Mouse (Mus musculus) hindbrain, embryonic 16.5 days (tissue): Measurements from ENCODE around the gene Slc25a34. TPM values are rescaled to one million over a fixed set of nuclear protein-coding genes. Genes with fewer than 3 reads are reported as not detected.

Experiments
- ATAC-seq: fragments of 200-750 bp; cut with Nextera tagmentation; 2 replicates; pipeline ENCODE4 v1.8.0; 2017; ENCODE audit warnings: moderate TSS enrichment, moderate library complexity
- H3K27ac ChIP-seq: fragments of 300-500 bp; sonication (generic); 2 replicates; pipeline ENCODE4 v1.5.1; 2014; ENCODE audit warnings: low read depth, mild to moderate bottlenecking, control low read depth, low read length, moderate library complexity
- H3K27me3 ChIP-seq: fragments of 300-500 bp; sonication (generic); replicated peaks from 2 replicates; pipeline ENCODE4 v1.6.1; 2014; ENCODE audit warnings: low read length; ENCODE audit not compliant: control insufficient read depth, insufficient read depth
- H3K36me3 ChIP-seq: fragments of 300-500 bp; sonication (generic); 2 replicates; pipeline ENCODE4 v1.6.1; 2014; ENCODE audit warnings: mild to moderate bottlenecking, low read length, moderate library complexity, mixed read lengths; ENCODE audit not compliant: control insufficient read depth, insufficient read depth
- H3K4me1 ChIP-seq: fragments of 300-500 bp; sonication (generic); 2 replicates; pipeline ENCODE4 v1.6.1; 2014; ENCODE audit warnings: low read depth, low read length; ENCODE audit not compliant: control insufficient read depth, insufficient read depth
- H3K4me2 ChIP-seq: fragments of 300-500 bp; sonication (generic); 2 replicates; pipeline ENCODE4 v1.6.1; 2014; ENCODE audit warnings: mild to moderate bottlenecking, low read length, control low read depth, moderate library complexity
- H3K4me3 ChIP-seq: fragments of 300-500 bp; sonication (generic); 2 replicates; pipeline ENCODE4 v1.5.1; 2014; ENCODE audit warnings: mild to moderate bottlenecking, low read length, control low read depth, moderate library complexity
- H3K9ac ChIP-seq: fragments of 300-500 bp; sonication (generic); 2 replicates; pipeline ENCODE4 v1.6.1; 2014; ENCODE audit warnings: low read depth, mild to moderate bottlenecking, control low read depth, low read length, moderate library complexity
- H3K9me3 ChIP-seq: fragments of 300-500 bp; sonication (generic); 2 replicates; pipeline ENCODE4 v1.6.1; 2014; ENCODE audit warnings: mild to moderate bottlenecking, low read length, moderate library complexity; ENCODE audit not compliant: control insufficient read depth
- whole genome bisulfite sequencing: fragments of 180-500 bp; shearing (Covaris S2); extraction: QIAGEN DNeasy Blood & Tissue Kit; methylation state at CpG from one replicate; pipeline ENCODE4 v1.1.7; 2014; 5-methylcytosine and 5-hydroxymethylcytosine counted together
- polyA plus RNA-seq: library from polyadenylated mRNA; unstranded; fragments of >200 nt; fragmentation: Nextera tagmentation; extraction: Ambion mirVana; gene quantifications from 2 replicates; pipeline ENCODE4 v1.2.1, GENCODE M21; 2015

Slc25a34 gene
- polyA plus RNA-seq, 1 experiment from 2014 or later = 0.81 TPM

DNA sequence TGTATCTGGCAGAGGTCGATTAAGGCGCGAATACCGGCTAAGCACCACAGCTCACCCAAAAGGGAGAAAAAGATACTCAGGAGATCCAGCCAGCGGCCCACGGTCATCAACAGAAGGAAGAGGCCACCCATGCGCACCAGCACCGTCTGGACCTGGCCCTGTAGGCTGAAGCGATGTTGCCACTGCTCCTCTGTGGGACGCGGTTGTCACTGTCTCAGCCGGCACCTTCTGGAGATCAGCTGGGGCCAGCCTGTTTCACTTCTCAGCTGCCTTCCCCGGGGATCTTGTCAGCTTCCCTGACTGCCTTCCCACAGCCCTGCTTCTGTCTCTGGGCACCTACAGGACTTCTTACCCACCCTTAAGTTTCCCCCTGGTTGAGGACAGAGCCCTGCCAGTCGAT lies 8.7 kb downstream of the Slc25a34 start:
- Histone ChIP-seq H3K9me3 (no peaks in the 10 kb centered on the region), H3K27me3 (peaks cover 6% of the 10 kb centered on the region; the same call in 1 of the 2 replicates), H3K4me1 (peaks cover 7% of the 10 kb centered on the region), H3K36me3 (no peaks in the 10 kb centered on the region), H3K4me3 (no peak overlapping the region), H3K9ac (no peak overlapping the region), H3K4me2 (no peak overlapping the region), H3K27ac (no peak overlapping the region)
- 72% methylated on average over 14 of the region's 14 CpGs for WGBS
- ATAC-seq = no peak

DNA sequence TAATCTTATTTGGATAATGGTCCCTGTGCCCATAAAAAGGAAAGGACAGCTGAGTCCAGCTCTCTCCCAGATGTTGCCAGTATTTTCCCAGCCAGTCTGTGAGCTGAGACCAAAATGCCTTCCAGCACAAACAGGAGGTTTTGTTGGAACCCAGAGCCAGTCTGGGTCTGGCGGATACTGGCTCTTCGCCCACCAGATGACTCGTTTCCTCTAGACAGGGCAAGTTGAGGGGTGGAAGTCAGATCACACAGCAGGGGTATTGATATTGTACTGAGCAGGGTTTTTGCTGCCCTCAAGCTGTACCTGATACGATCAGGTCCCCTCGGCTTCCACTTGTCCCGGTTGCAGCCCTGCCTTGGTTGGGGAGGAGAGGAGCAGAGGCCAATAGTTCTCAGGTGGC lies 14.1 kb downstream of the Slc25a34 start:
- Histone ChIP-seq H3K36me3 (no peaks in the 10 kb centered on the region), H3K27me3 (no peaks in the 10 kb centered on the region), H3K4me1 (no peaks in the 10 kb centered on the region), H3K4me2 (no peak overlapping the region), H3K27ac (no peak overlapping the region), H3K4me3 (no peak overlapping the region), H3K9me3 (no peaks in the 10 kb centered on the region), H3K9ac (no peak overlapping the region)
- 72% methylated on average over 6 of the region's 6 CpGs for WGBS
- ATAC-seq = no peak

DNA sequence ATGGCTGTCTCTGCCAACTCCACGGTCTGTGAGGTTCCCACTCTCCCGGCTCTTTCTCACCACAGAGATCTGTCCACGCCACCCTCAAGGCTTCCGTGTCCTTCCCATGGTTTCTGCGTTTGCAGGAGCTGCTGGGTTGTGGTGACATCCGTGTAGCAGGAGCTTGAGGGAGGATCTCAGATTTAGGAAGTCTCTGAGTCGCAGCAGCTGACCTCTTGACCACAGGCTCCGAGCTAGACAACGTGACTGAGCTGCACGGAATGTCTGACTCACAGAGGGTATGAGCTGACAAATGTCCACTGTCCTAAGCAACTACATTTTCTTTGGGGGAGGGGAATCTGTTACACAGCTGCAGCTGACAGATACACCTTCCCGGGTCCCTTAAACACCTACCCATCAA lies 17.8 kb downstream of the Slc25a34 start, which contains the start of gene Fblim1:
TSS of gene Fblim1 (minus strand) at position 236 of the 400 bp plus-strand sequence.
- 85% methylated on average over 11 of the region's 11 CpGs for WGBS
- no peak for ATAC-seq
- H3K4me1 ChIP-seq = no peaks in the 10 kb centered on the region; the same call in 1 of the 2 replicates

DNA sequence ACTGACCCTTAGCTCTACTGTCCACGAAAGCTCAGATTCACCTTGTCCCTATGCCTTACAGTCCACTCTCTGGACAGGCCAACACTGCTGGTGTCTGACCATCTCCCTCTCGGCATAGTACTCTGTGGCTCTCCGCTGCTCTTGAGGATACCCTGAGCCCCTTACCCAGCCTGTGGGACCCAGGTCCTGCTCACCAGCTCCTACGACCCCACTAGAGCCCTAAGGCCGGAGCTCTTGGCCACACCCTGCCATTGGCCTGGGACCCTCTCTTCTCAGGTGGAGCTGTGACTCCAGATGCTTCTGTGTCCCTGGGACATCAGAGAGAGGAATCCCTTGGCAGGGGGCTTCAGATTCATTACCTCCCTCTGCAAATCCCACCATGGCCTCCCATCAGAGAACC lies 18.2 kb downstream of the Slc25a34 start:
- H3K9me3 ChIP-seq = no peaks in the 10 kb centered on the region
- WGBS = 90% methylated on average over 5 of the region's 5 CpGs
- H3K27ac ChIP-seq = no peak overlapping the region
- H3K36me3 ChIP-seq = no peaks in the 10 kb centered on the region
- H3K4me2 ChIP-seq = no peak overlapping the region
- H3K4me1 ChIP-seq = no peaks in the 10 kb centered on the region; the same call in 1 of the 2 replicates
- ATAC-seq = no peak
- no peak overlapping the region for H3K9ac ChIP-seq
- no peak overlapping the region for H3K4me3 ChIP-seq
- H3K27me3 ChIP-seq = no peaks in the 10 kb centered on the region

More for the DNA sequence above, 17.8 kb downstream of the Slc25a34 start, which contains the start of gene Fblim1:
- Histone ChIP-seq H3K27ac (no peak within 1 kb of the TSS), H3K9ac (no peak within 1 kb of the TSS), H3K36me3 (no peaks in the 10 kb centered on the region), H3K4me2 (no peak within 1 kb of the TSS), H3K27me3 (no peaks in the 10 kb centered on the region), H3K9me3 (no peaks in the 10 kb centered on the region), H3K4me3 (no peak within 1 kb of the TSS)

DNA sequence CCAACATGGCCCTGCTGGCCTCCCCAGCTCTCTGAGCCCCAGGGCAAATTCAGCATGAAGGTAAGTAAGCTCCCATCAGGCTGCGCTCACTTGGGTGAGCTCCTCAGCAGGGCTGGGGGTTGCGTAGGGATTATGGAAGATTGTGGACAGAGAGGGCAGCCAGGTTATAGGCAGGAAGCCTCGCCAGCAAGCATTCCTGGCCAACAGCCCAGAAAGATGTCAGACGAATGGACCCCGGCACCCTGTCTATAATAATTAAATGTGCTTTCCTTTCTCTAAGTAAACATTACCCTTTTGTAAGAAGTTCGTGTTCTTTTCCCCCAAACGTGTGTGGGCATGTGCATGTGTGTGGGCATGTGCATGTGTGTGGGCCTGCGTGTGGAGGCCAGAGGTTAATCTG lies 19.1 kb downstream of the Slc25a34 start:
- Histone ChIP-seq H3K27ac (no peak overlapping the region), H3K9ac (no peak overlapping the region), H3K4me1 (peaks cover 7% of the 10 kb centered on the region), H3K4me3 (no peak overlapping the region), H3K36me3 (no peaks in the 10 kb centered on the region), H3K9me3 (no peaks in the 10 kb centered on the region), H3K27me3 (no peaks in the 10 kb centered on the region), H3K4me2 (no peak overlapping the region)
- ATAC-seq = no peak
- 63% methylated on average over 8 of the region's 8 CpGs for WGBS

DNA sequence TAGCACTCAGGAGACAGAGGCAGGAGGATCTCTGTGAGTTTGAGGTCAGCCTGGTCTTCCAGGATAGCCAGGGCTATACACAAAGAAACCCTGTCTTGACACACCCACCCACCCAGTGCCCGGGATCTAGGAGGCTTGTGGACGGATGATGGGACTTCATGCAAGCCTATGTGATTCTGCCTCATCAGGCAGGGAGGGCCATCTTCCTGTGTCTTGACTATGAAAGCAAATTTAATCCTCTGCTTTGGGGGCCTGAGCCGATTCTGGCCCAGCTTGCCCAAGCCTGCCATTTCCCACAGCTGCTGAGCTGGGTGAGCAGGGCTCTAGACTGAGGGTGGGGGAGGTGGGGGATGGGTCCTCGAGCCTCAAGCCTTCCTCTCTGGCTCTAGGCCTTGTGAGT lies 19.7 kb downstream of the Slc25a34 start:
- no peak overlapping the region for H3K9ac ChIP-seq
- WGBS = 81% methylated on average over 4 of the region's 4 CpGs

DNA sequence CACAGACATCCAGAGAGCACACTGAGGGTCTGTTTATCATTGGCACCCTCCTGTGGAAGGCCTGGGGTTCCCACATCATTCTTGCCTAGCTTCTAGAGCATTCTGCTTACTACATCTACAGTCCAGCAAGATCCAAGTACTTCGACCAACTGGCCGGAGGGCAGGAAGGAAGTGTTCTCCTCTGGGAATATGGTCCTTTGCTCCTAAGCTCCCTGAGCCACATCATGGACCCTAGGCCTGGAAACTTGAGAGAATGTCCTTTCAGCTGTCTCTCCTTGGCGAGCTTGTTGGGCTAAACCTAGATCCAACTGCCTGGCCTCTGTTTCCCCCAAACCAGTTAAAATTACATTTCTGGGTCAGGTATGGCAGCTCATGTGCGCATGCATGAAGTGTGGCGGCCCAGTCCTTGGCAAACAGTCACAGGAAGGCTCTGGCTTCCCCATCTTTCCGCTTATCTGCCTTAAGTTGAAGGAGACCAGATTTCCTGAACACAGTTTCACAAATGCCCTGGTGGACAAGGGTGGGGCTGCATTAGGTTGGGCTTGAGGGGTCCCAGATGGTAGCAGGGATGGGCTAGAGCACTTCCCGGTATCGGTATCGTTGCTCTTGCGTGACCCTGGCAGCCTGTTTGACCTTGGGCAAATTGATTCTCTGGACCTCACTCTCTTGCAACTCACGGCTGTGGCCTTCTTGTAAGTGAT lies 20.9 kb downstream of the Slc25a34 start:
- 86% methylated on average over 11 of the region's 11 CpGs for WGBS
- Histone ChIP-seq H3K4me2 (no peak overlapping the region), H3K4me1 (peaks cover 18% of the 10 kb centered on the region), H3K27me3 (no peaks in the 10 kb centered on the region; the same call in 1 of the 2 replicates), H3K36me3 (no peaks in the 10 kb centered on the region), H3K9me3 (no peaks in the 10 kb centered on the region), H3K4me3 (no peak overlapping the region), H3K27ac (no peak overlapping the region), H3K9ac (no peak overlapping the region)
- no peak for ATAC-seq

More for the DNA sequence above, 19.7 kb downstream of the Slc25a34 start:
- H3K27me3 ChIP-seq = no peaks in the 10 kb centered on the region; the same call in 1 of the 2 replicates
- peaks cover 12% of the 10 kb centered on the region for H3K4me1 ChIP-seq
- no peak overlapping the region for H3K4me3 ChIP-seq
- H3K27ac ChIP-seq = no peak overlapping the region
- H3K36me3 ChIP-seq = no peaks in the 10 kb centered on the region
- no peaks in the 10 kb centered on the region for H3K9me3 ChIP-seq
- no peak overlapping the region for H3K4me2 ChIP-seq
- no peak for ATAC-seq

DNA sequence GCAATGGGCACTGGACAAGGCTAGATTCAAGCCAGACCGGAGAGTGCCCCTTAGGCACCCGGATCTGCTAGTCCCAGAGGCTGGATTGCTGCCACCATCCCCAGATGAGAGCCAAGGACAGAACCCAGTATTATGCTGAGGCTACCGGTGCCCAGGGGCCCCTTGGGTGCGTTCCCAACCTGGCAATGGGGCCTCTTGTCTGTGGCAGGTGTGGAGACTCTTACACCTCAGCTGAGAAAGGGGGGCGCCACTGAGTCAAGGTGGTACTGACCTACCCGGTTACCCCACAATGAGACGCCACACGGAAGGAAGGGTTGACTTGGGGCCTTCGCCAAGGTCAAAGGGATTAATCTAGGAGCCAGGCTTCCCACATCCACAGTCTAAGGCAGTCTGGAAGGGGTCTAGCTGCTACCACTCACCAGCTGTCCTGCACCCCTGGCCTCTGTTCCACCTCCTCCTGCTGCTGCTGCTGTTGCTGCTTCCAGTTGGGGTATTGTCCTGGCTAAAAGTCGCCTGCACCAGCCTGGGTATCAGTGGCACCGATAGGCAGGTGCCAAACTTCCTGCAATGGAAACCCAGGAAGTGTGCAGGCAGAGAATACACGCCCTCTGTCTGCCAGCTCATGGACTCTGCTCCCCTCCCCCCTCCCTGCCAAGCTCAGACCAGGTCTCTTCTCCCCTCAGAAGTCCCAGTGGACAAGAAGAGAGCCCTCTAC lies 22.3 kb downstream of the Slc25a34 start:
- Histone ChIP-seq H3K36me3 (no peaks in the 10 kb centered on the region), H3K27me3 (no peaks in the 10 kb centered on the region; the same call in 1 of the 2 replicates), H3K9ac (no peak overlapping the region), H3K4me2 (no peak overlapping the region), H3K4me3 (no peak overlapping the region), H3K27ac (no peak overlapping the region), H3K9me3 (no peaks in the 10 kb centered on the region), H3K4me1 (peaks cover 18% of the 10 kb centered on the region)
- no peak for ATAC-seq
- 70% methylated on average over 12 of the region's 12 CpGs for WGBS

DNA sequence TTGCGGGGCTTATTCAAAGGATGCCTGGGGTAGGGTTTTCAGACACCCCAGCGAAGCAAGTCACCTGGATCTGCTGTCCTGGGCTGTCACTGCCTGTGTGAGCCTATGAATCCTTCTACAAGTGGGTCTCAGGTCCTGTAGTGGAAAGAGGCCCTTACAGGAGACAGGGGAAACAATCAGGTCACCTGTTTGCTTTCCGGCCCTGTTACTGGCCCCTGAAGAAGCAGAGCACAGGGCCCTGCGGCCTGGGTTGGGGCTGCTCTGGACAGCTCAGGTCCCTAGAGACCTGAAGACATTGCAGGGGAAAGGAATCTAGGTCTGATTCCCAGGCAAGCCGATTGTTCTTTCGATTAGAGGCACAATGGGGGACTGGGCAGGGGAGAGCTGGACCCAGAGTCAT lies 23.3 kb downstream of the Slc25a34 start:
- Histone ChIP-seq H3K27me3 (no peaks in the 10 kb centered on the region; the same call in 1 of the 2 replicates), H3K27ac (no peak overlapping the region), H3K4me2 (peak overlapping the region; percentile 94), H3K9ac (no peak overlapping the region; the same call in 1 of the 2 replicates), H3K4me3 (no peak overlapping the region; the same call in 1 of the 2 replicates), H3K4me1 (peaks cover 18% of the 10 kb centered on the region), H3K36me3 (no peaks in the 10 kb centered on the region), H3K9me3 (no peaks in the 10 kb centered on the region)
- WGBS = 24% methylated on average over 6 of the region's 6 CpGs
- ATAC-seq = peak; percentile 21
